Mouse (Mus musculus): ENCODE data around the gene Pdlim3.

The Pdlim3 gene

GRCm38 (mm10) chr8:45905591-45906250 lies 20.5 kb downstream of the Pdlim3 start:
- CTCF ChIA-PET: no interaction called here

- CTCF ChIA-PET: no interaction called here
These were observed 21.0 kb downstream of the Pdlim3 start for GRCm38 (mm10) chr8:45906251-45906619.

- CTCF ChIA-PET: no interaction called here
These were observed 28.4 kb downstream of the Pdlim3 start for GRCm38 (mm10) chr8:45913707-45914106.

- CTCF ChIA-PET: no interaction called here
These were observed 31.2 kb downstream of the Pdlim3 start for GRCm38 (mm10) chr8:45916496-45916895.

GRCm38 (mm10) chr8:45917040-45917679 lies 31.9 kb downstream of the Pdlim3 start:
- CTCF ChIA-PET: no interaction called here

- CTCF ChIA-PET: interaction anchor here (0.5 kb wide), 1 partner anchor 237 kb away, joined by 3 read pairs; no protein-coding TSS in a partner anchor
These were observed 33.6 kb downstream of the Pdlim3 start for GRCm38 (mm10) chr8:45918891-45919290.

- CTCF ChIA-PET: no interaction called here
These were observed 35.1 kb downstream of the Pdlim3 start for GRCm38 (mm10) chr8:45920392-45920791.

- CTCF ChIA-PET: no interaction called here
These were observed 36.9 kb downstream of the Pdlim3 start for GRCm38 (mm10) chr8:45922116-45922515.

- CTCF ChIA-PET: interaction anchor here (0.6 to 1.8 kb wide), 6 partner anchors 27 to 479 kb away, joined by 3 to 8 read pairs (median 4); no protein-coding TSS in a partner anchor
These were observed 49.3 kb downstream of the Pdlim3 start, which contains the start of gene Ccdc110 for GRCm38 (mm10) chr8:45934582-45935014. TSS of gene Ccdc110 (plus strand) at chr8:45934619.

- CTCF ChIA-PET: no interaction called here
These were observed 51.7 kb downstream of the Pdlim3 start for GRCm38 (mm10) chr8:45936986-45937385.

- CTCF ChIA-PET: interaction anchor here (0.7 kb wide), 1 partner anchor 273 kb away, joined by 8 read pairs; no protein-coding TSS in a partner anchor
These were observed 61.0 kb downstream of the Pdlim3 start for GRCm38 (mm10) chr8:45946283-45946682.

GRCm38 (mm10) chr8:45950622-45951021 lies 65.4 kb downstream of the Pdlim3 start:
- CTCF ChIA-PET: no interaction called here
